In genomic region chr9:69910621-69911020, GRCm38 (mm10) we compare ENCODE assay signal across 19 mouse cellular contexts.
"Had no signal": no experiment of that assay in that cellular context is flagged by ENCODE, and none has a peak within 500 bp of the region (broad histone marks: within the 10 kb centered on the region; RNA-seq: fewer than 3 reads in every experiment).

No protein-coding gene starts in this region.

- H3K27ac ChIP-seq: kidney, embryonic 15.5 days; left cerebral cortex, adult 2 months; liver, embryonic 13.5 days; lung, embryonic 15.5 days; midbrain, embryonic 10.5 days; midbrain, embryonic 13.5 days; neural tube, embryonic 13.5 days; stomach, postnatal 0 days had no signal

- H3K9me3 ChIP-seq: kidney, embryonic 15.5 days; liver, embryonic 13.5 days; lung, embryonic 15.5 days; megakaryocyte, embryonic 14.5 days; midbrain, embryonic 10.5 days; midbrain, embryonic 13.5 days; neural tube, embryonic 13.5 days had no signal

- H3K36me3 ChIP-seq: kidney, embryonic 15.5 days; liver, embryonic 13.5 days; lung, embryonic 15.5 days; midbrain, embryonic 10.5 days; midbrain, embryonic 13.5 days; neural tube, embryonic 13.5 days had no signal

- H3K9ac ChIP-seq: kidney, embryonic 15.5 days; liver, embryonic 13.5 days; lung, embryonic 15.5 days; midbrain, embryonic 13.5 days; neural tube, embryonic 13.5 days had no signal

- DNase-seq: layer of hippocampus, postnatal 36 days; liver, embryonic 13.5 days; lung, postnatal 10 days; lung, postnatal 36 days; retina, postnatal 1 day; thymus, adult 2 months; thymus, postnatal 14 days; thymus, postnatal 4 days had no signal

- ATAC-seq: intestine, postnatal 0 days; midbrain, embryonic 13.5 days; midbrain, embryonic 16.5 days had no signal

- H3K4me3 ChIP-seq: kidney, embryonic 15.5 days; left cerebral cortex, adult 2 months; liver, embryonic 13.5 days; lung, embryonic 15.5 days; megakaryocyte, embryonic 14.5 days; midbrain, embryonic 10.5 days; midbrain, embryonic 13.5 days; myocyte; neural tube, embryonic 13.5 days had no signal

- H3K4me1 ChIP-seq: liver, embryonic 13.5 days; lung, embryonic 15.5 days; megakaryocyte, embryonic 14.5 days had no signal

- H3K4me2 ChIP-seq: kidney, embryonic 15.5 days; liver, embryonic 13.5 days; lung, embryonic 15.5 days; midbrain, embryonic 13.5 days; neural tube, embryonic 13.5 days had no signal
